ENCODE assay signal across 13 mouse cellular contexts in genomic region chr13:110138644-110139043, GRCm38 (mm10).
DNase-seq lines count a peak whose midpoint lies in the region; ATAC-seq lines count a peak whose summit lies in the region.
"Had no signal": no experiment of that assay in that cellular context is flagged by ENCODE, and none has a peak within 500 bp of the region (broad histone marks: within the 10 kb centered on the region; RNA-seq: fewer than 3 reads in every experiment).

No protein-coding gene starts in this region.

- H3K4me1 ChIP-seq in hindbrain, embryonic 14.5 days (replicated peaks; ENCODE audit: control insufficient read depth, insufficient read depth, low read length): peaks cover 9% of the 10 kb centered on the region; the same call in 1 of the 2 replicates
- no peaks in the 10 kb centered on the region for H3K4me1 ChIP-seq in hindbrain, embryonic 12.5 days
- H3K4me1 ChIP-seq in midbrain, embryonic 15.5 days: peaks cover 9% of the 10 kb centered on the region
- H3K4me1 ChIP-seq in midbrain, embryonic 13.5 days (replicated peaks): peaks cover 14% of the 10 kb centered on the region
- H3K4me1 ChIP-seq in neural tube, embryonic 15.5 days: peaks cover 6% of the 10 kb centered on the region; the same call in 1 of the 2 replicates
- H3K4me1 ChIP-seq: embryonic facial prominence, embryonic 13.5 days; forebrain, embryonic 12.5 days; heart, embryonic 10.5 days; intestine, embryonic 15.5 days had no signal

- no peaks in the 10 kb centered on the region for H3K27me3 ChIP-seq in hindbrain, embryonic 14.5 days (ENCODE audit: control insufficient read depth, insufficient read depth, low read length)
- H3K27me3 ChIP-seq in hindbrain, embryonic 12.5 days: no peaks in the 10 kb centered on the region
- H3K27me3 ChIP-seq in midbrain, embryonic 15.5 days (replicated peaks): no peaks in the 10 kb centered on the region
- no peaks in the 10 kb centered on the region for H3K27me3 ChIP-seq in midbrain, embryonic 13.5 days
- no peaks in the 10 kb centered on the region for H3K27me3 ChIP-seq in neural tube, embryonic 15.5 days (replicated peaks)
- H3K27me3 ChIP-seq: embryonic facial prominence, embryonic 13.5 days; forebrain, embryonic 12.5 days; intestine, embryonic 15.5 days had no signal

- ATAC-seq in hindbrain, embryonic 14.5 days (ENCODE audit: low FRiP score): no peak
- ATAC-seq in hindbrain, embryonic 12.5 days (ENCODE audit: low FRiP score): no peak
- no peak for ATAC-seq in midbrain, embryonic 15.5 days (replicated peaks)
- no peak for ATAC-seq in midbrain, embryonic 13.5 days
- no peak for ATAC-seq in neural tube, embryonic 15.5 days (ENCODE audit: low FRiP score)
- ATAC-seq: intestine, embryonic 15.5 days had no signal

- no peaks in the 10 kb centered on the region for H3K36me3 ChIP-seq in hindbrain, embryonic 14.5 days (replicated peaks; ENCODE audit: control insufficient read depth, insufficient read depth)
- no peaks in the 10 kb centered on the region for H3K36me3 ChIP-seq in hindbrain, embryonic 12.5 days
- no peaks in the 10 kb centered on the region for H3K36me3 ChIP-seq in midbrain, embryonic 15.5 days (replicated peaks)
- no peaks in the 10 kb centered on the region for H3K36me3 ChIP-seq in midbrain, embryonic 13.5 days
- H3K36me3 ChIP-seq in neural tube, embryonic 15.5 days: no peaks in the 10 kb centered on the region
- H3K36me3 ChIP-seq: embryonic facial prominence, embryonic 13.5 days; forebrain, embryonic 12.5 days; heart, embryonic 10.5 days; intestine, embryonic 15.5 days had no signal

- H3K4me3 ChIP-seq in hindbrain, embryonic 14.5 days (replicated peaks; ENCODE audit: low read length): no peak overlapping the region
- H3K4me3 ChIP-seq in hindbrain, embryonic 12.5 days: no peak overlapping the region
- no peak overlapping the region for H3K4me3 ChIP-seq in midbrain, embryonic 15.5 days
- H3K4me3 ChIP-seq in midbrain, embryonic 13.5 days (replicated peaks): no peak overlapping the region
- no peak overlapping the region for H3K4me3 ChIP-seq in neural tube, embryonic 15.5 days (replicated peaks)
- H3K4me3 ChIP-seq: embryonic facial prominence, embryonic 13.5 days; forebrain, embryonic 12.5 days; heart, embryonic 10.5 days; intestine, embryonic 15.5 days had no signal

- H3K9me3 ChIP-seq in hindbrain, embryonic 14.5 days (ENCODE audit: control insufficient read depth, low read length): no peaks in the 10 kb centered on the region
- no peaks in the 10 kb centered on the region for H3K9me3 ChIP-seq in hindbrain, embryonic 12.5 days (replicated peaks)
- no peaks in the 10 kb centered on the region for H3K9me3 ChIP-seq in midbrain, embryonic 15.5 days
- no peaks in the 10 kb centered on the region for H3K9me3 ChIP-seq in midbrain, embryonic 13.5 days
- no peaks in the 10 kb centered on the region for H3K9me3 ChIP-seq in neural tube, embryonic 15.5 days (replicated peaks)
- H3K9me3 ChIP-seq: embryonic facial prominence, embryonic 13.5 days; forebrain, embryonic 12.5 days; heart, embryonic 10.5 days; intestine, embryonic 15.5 days had no signal

- DNase-seq in adrenal gland, postnatal 14 days: peak; percentile 9
- no peak for DNase-seq in adrenal gland, adult 18-20 months (ENCODE audit: low spot score in 2 of 2)
- no peak for DNase-seq in hindbrain, embryonic 14.5 days (ENCODE audit: low spot score)
- no peak for DNase-seq in testis, postnatal 14 days (ENCODE audit: low spot score)
- DNase-seq: heart, adult 18-20 months had no signal

- H3K4me2 ChIP-seq in hindbrain, embryonic 14.5 days (replicated peaks): no peak overlapping the region
- no peak overlapping the region for H3K4me2 ChIP-seq in hindbrain, embryonic 12.5 days (replicated peaks)
- H3K4me2 ChIP-seq in midbrain, embryonic 15.5 days: no peak overlapping the region
- H3K4me2 ChIP-seq in midbrain, embryonic 13.5 days (replicated peaks): no peak overlapping the region
- no peak overlapping the region for H3K4me2 ChIP-seq in neural tube, embryonic 15.5 days
- H3K4me2 ChIP-seq: embryonic facial prominence, embryonic 13.5 days; forebrain, embryonic 12.5 days; intestine, embryonic 15.5 days had no signal

- peak overlapping the region; percentile 55 for H3K27ac ChIP-seq in hindbrain, embryonic 14.5 days
- H3K27ac ChIP-seq in hindbrain, embryonic 12.5 days: no peak overlapping the region
- H3K27ac ChIP-seq in midbrain, embryonic 15.5 days: peak overlapping the region; percentile 50; the same call in 1 of the 2 replicates
- no peak overlapping the region for H3K27ac ChIP-seq in midbrain, embryonic 13.5 days
- H3K27ac ChIP-seq in neural tube, embryonic 15.5 days (replicated peaks): peak overlapping the region; percentile 24; the same call in 1 of the 2 replicates
- H3K27ac ChIP-seq: embryonic facial prominence, embryonic 13.5 days; forebrain, embryonic 12.5 days; heart, embryonic 10.5 days; intestine, embryonic 15.5 days had no signal

- no peak overlapping the region for H3K9ac ChIP-seq in hindbrain, embryonic 14.5 days
- no peak overlapping the region for H3K9ac ChIP-seq in hindbrain, embryonic 12.5 days
- H3K9ac ChIP-seq in midbrain, embryonic 15.5 days: no peak overlapping the region
- H3K9ac ChIP-seq in midbrain, embryonic 13.5 days (replicated peaks): no peak overlapping the region
- no peak overlapping the region for H3K9ac ChIP-seq in neural tube, embryonic 15.5 days (replicated peaks)
- H3K9ac ChIP-seq: embryonic facial prominence, embryonic 13.5 days; forebrain, embryonic 12.5 days; intestine, embryonic 15.5 days had no signal

- WGBS in hindbrain, embryonic 14.5 days: 80% methylated on average over 5 of the region's 5 CpGs
- WGBS in hindbrain, embryonic 12.5 days: 83% methylated on average over 5 of the region's 5 CpGs
- 78% methylated on average over 5 of the region's 5 CpGs for WGBS in midbrain, embryonic 15.5 days
- WGBS in midbrain, embryonic 13.5 days: 83% methylated on average over 5 of the region's 5 CpGs
- WGBS in neural tube, embryonic 15.5 days: 81% methylated on average over 5 of the region's 5 CpGs

Comparison
In these comparisons a context has a peak if more than half of its experiments do, and no peak if none do; other contexts are left out.
1. H3K27ac ChIP-seq: peak in hindbrain, embryonic 14.5 days (single experiment), midbrain, embryonic 15.5 days (single experiment) and neural tube, embryonic 15.5 days (single experiment); none in hindbrain, embryonic 12.5 days (single experiment) and midbrain, embryonic 13.5 days (single experiment).